Mouse (Mus musculus): Measurements from ENCODE around the gene Olfr1065. TPM values are rescaled to one million over a fixed set of nuclear protein-coding genes. Genes with fewer than 3 reads are reported as not detected.
"Not testable (repeated sequence)": the region's sequence is repeated elsewhere in the genome, so short reads cannot be mapped to it uniquely, and the experiment has no call there.

Gene Olfr1065
- not detected in 2 replicates for polyA plus RNA-seq (2015; fragmentation: Nextera tagmentation; extraction: Ambion mirVana)

DNA sequence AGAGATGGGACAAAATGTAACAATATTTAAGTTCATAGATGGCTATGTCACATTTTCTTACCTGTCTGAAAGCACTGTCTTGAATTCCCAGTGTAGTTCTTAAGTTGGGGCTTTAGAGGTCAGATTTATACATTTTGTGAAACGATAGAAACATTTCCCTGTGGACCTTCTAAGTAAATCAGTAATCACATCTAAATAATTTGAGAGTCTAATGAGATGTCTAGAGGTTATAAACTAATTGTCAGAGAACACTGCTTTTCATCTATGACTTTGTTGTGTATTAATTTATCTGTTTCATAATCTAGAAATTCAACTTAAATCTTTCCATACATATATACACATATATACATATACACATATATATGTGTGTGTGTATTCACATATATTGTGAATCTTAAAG is at the start of gene Olfr1065:
Gene Olfr1065, minus strand, starts transcription at position 101 of the 400 bp plus-strand sequence.
- H3K27me3 ChIP-seq; H3K36me3 ChIP-seq; H3K9me3 ChIP-seq; ATAC-seq (ENCODE audit: insufficient number of reproducible peaks, low FRiP score, low TSS enrichment, low read depth); H3K4me1 ChIP-seq; H3K4me3 ChIP-seq; H3K27ac ChIP-seq; H3K9ac ChIP-seq; H3K4me2 ChIP-seq: not testable (repeated sequence)
- 82% methylated on average over 1 of the region's 1 CpGs for WGBS

DNA sequence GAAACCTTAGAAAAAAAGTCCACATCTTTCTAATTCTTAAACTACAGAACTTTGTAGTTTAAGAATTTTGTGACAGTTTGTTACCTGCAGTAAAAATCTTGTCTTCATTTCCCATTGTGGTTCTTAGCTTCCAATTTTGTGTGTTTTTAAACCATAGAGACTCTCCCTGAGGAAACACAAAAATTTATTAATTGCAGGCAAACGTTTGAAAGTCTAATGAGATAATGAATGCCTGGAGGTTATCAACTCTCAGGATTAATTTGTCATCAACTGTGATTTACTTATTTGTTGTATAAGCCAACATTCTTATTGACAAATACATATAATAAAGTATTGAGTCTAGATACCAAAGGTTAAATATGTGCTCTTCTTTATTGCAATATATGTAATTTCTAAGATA is 36.9 kb upstream of the Olfr1065 start, which contains the start of gene Olfr228:
Gene Olfr228, minus strand, starts transcription at position 101 of the 400 bp plus-strand sequence.
- H3K4me1 ChIP-seq, result no peaks in the 10 kb centered on the region
- H3K9ac ChIP-seq, result no peak within 1 kb of the TSS
- no peak for ATAC-seq (ENCODE audit: insufficient number of reproducible peaks, low FRiP score, low TSS enrichment, low read depth)
- H3K9me3 ChIP-seq, result no peaks in the 10 kb centered on the region
- no peak within 1 kb of the TSS for H3K27ac ChIP-seq
- 22% methylated on average over 1 of the region's 1 CpGs for WGBS
- H3K36me3 ChIP-seq, result no peaks in the 10 kb centered on the region
- no peak within 1 kb of the TSS for H3K4me2 ChIP-seq
- no peaks in the 10 kb centered on the region for H3K27me3 ChIP-seq
- no peak within 1 kb of the TSS for H3K4me3 ChIP-seq

DNA sequence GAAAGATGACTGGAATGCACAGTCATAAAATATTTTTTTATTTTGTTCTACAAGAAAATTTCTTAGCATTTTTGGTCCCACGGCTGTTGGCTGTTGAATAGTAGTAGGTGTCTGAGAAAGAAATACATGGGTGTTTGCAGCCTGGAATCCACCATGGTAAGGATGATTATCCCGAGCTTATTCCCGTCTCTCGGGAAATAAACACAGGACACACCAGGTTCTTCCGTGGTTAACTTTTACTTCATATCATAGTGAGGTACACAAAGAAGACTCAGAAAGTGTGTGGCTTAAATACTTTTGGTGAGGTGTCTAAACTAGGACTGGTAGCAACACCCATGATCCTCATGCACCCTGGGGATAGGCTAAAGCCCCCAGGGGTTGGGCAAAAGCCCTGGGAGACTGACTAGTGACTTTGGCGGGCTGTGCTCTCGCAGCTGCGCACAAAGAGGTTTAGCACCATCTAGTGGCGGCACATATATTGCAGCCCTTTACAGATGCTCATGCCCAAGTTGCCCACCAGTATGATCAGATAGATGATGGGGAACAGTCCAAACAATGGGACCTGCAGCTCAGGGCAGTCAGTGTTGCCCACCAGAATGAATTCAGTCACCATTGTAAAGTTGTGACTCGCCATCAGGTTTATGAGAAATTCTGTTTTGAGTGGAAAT is 14.2 kb upstream of the Olfr1065 start:
- Histone ChIP-seq H3K9me3 (no peaks in the 10 kb centered on the region), H3K27ac (no peak overlapping the region), H3K4me2 (no peak overlapping the region), H3K4me3 (no peak overlapping the region), H3K36me3 (no peaks in the 10 kb centered on the region), H3K4me1 (no peaks in the 10 kb centered on the region), H3K27me3 (no peaks in the 10 kb centered on the region), H3K9ac (no peak overlapping the region)
- 32% methylated on average over 10 of the region's 10 CpGs for WGBS
- ATAC-seq (ENCODE audit: insufficient number of reproducible peaks, low FRiP score, low TSS enrichment, low read depth), result no peak

DNA sequence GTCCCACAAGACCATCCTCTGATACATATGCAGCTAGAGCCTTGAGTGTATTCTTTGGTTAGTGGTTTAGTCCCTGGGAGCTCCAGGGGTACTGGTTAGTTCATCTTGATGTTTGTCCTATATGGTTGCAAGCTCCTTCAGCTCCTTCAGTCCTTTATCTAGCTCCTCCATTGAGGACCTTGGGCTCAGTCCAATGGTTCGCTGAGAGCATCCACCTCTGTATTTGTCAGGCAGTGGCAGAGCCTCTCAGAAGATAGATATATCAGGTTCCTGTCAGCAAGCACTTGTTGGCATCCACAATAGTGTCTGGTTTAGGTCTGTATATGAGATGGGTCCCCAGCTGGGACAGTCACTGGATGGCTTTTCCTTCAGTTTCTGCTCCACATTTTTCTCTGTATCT is 10.0 kb upstream of the Olfr1065 start:
- Histone ChIP-seq H3K27ac (no peak overlapping the region), H3K36me3 (no peaks in the 10 kb centered on the region), H3K9ac (no peak overlapping the region), H3K4me1 (no peaks in the 10 kb centered on the region), H3K4me3 (no peak overlapping the region), H3K9me3 (no peaks in the 10 kb centered on the region), H3K27me3 (no peaks in the 10 kb centered on the region), H3K4me2 (no peak overlapping the region)
- 85% methylated on average over 1 of the region's 1 CpGs for WGBS
- no peak for ATAC-seq (ENCODE audit: insufficient number of reproducible peaks, low FRiP score, low TSS enrichment, low read depth)

DNA sequence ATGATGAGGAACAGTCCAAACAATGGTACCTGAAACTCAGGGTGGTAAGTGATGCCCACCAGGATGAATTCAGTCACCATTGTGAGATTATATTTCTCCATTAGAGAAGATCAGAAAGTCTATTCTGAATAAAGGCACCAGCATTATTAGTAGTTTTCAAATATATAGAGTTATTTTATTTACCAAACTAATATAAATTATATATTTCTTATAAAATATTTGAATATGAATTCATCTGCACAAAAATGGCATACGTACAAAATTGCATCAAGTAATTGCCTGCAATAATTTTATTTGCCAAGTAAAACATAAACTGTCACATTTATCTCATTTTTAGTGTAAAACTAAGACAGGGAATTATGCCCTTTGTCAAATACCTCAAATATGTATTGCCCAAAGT is 5.8 kb upstream of the Olfr1065 start, which contains the start of gene Olfr1066:
Gene Olfr1066, minus strand, starts transcription at position 101 of the 400 bp plus-strand sequence.
- 78% methylated on average over 1 of the region's 1 CpGs for WGBS
- ATAC-seq (ENCODE audit: insufficient number of reproducible peaks, low FRiP score, low TSS enrichment, low read depth), result no peak
- Histone ChIP-seq H3K27ac (no peak within 1 kb of the TSS), H3K4me1 (no peaks in the 10 kb centered on the region), H3K27me3 (no peaks in the 10 kb centered on the region), H3K36me3 (no peaks in the 10 kb centered on the region), H3K4me2 (no peak within 1 kb of the TSS), H3K9ac (no peak within 1 kb of the TSS), H3K9me3 (no peaks in the 10 kb centered on the region), H3K4me3 (no peak within 1 kb of the TSS)

DNA sequence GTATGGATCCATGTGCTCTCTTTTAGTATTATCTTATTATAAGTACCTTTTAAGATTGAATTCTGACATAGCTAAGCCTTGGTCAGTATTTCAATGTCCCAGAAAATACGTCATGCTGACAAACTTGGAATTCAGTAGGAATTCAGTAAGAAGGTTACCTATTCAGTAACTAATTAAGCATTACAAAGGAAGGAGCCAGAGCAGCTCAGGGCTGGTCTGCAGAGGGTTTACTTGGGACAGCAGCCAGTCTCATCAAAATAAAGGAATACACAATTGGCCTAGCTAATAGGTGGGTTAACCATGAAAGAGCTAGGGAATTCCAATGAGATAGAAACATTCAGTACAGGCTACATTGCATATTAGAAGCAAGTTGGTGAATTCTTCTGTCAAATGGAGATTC is 8.3 kb downstream of the Olfr1065 start:
- not testable (repeated sequence) for H3K9me3 ChIP-seq
- WGBS, result 70% methylated on average over 1 of the region's 1 CpGs

DNA sequence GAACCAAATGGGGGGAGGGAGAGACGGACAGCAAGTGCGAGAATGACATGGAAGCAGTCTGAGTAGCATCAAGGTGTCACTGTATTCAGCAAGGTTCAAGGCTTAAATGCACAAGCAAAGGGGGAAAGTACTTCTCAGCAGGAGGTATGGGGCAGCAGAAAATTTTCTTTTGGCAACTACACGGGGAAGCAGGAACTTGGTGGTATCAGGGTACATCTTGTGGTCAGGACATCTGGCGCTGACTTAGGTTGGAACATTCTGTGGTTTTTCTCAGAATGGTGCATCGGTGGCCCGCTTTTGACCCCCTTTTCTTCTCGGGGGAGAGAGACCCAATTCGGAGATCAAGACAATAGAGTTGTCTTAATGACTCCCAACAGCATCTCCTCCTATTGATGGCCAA is 21.9 kb downstream of the Olfr1065 start:
- not testable (repeated sequence) for H3K36me3 ChIP-seq; ATAC-seq (ENCODE audit: insufficient number of reproducible peaks, low FRiP score, low TSS enrichment, low read depth); H3K27ac ChIP-seq; H3K4me3 ChIP-seq; H3K9ac ChIP-seq; H3K4me1 ChIP-seq; H3K9me3 ChIP-seq; H3K4me2 ChIP-seq; H3K27me3 ChIP-seq
- WGBS, result 89% methylated on average over 8 of the region's 8 CpGs

More for the DNA sequence above, 8.3 kb downstream of the Olfr1065 start:
- H3K4me2 ChIP-seq; H3K36me3 ChIP-seq; ATAC-seq (ENCODE audit: insufficient number of reproducible peaks, low FRiP score, low TSS enrichment, low read depth); H3K4me3 ChIP-seq; H3K27ac ChIP-seq; H3K27me3 ChIP-seq; H3K9ac ChIP-seq; H3K4me1 ChIP-seq: not testable (repeated sequence)

DNA sequence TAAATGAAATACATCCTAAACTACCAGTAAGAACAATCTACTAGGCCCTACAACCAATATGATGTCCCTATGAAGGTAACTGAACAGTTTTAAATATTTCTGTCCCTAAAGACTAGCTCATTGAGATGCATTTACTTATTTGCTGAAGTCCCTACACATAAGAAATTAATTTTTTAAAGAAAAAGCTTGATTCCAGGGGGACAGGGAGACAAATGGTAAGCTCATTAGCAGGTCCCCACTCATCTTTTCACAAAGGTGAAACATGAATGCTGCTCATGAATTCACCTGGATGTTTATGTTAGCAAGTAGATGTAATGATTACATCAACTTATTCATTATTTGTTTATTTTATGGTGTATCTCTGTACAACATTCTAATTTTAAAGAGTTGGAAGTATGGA is 23.7 kb downstream of the Olfr1065 start, which contains the start of gene Olfr1062:
Gene Olfr1062, minus strand, starts transcription at position 101 of the 400 bp plus-strand sequence.
- not testable (repeated sequence) for H3K4me1 ChIP-seq; H3K36me3 ChIP-seq; H3K27ac ChIP-seq; H3K27me3 ChIP-seq; ATAC-seq (ENCODE audit: insufficient number of reproducible peaks, low FRiP score, low TSS enrichment, low read depth); H3K4me3 ChIP-seq; H3K9ac ChIP-seq; H3K9me3 ChIP-seq; H3K4me2 ChIP-seq

DNA sequence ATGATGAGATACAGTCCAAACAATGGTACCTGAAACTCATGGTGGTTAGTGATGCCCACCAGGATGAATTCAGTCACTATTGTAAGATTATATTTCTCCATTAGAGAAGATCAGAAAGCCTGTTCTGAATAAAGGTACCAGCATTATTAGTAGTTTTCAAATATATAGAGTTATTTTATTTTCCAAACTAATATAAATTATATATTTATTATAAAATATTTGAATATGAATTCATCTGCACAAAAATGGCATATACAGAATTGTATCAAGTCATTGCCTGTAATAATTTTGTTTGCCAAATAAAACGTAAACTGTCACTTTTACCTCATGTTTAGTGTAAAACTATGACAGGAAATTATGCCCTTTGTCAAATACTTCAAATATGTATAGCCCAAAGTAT is 36.4 kb downstream of the Olfr1065 start, which contains the start of gene Olfr1061:
Gene Olfr1061, minus strand, starts transcription at position 101 of the 400 bp plus-strand sequence.
- no peak within 1 kb of the TSS for H3K4me2 ChIP-seq
- H3K4me1 ChIP-seq, result no peaks in the 10 kb centered on the region
- no peaks in the 10 kb centered on the region for H3K27me3 ChIP-seq
- H3K4me3 ChIP-seq, result no peak within 1 kb of the TSS
- no peak within 1 kb of the TSS for H3K27ac ChIP-seq
- 76% methylated on average over 1 of the region's 1 CpGs for WGBS
- no peaks in the 10 kb centered on the region for H3K36me3 ChIP-seq
- ATAC-seq (ENCODE audit: insufficient number of reproducible peaks, low FRiP score, low TSS enrichment, low read depth), result no peak
- H3K9ac ChIP-seq, result no peak within 1 kb of the TSS
- H3K9me3 ChIP-seq, result no peaks in the 10 kb centered on the region

DNA sequence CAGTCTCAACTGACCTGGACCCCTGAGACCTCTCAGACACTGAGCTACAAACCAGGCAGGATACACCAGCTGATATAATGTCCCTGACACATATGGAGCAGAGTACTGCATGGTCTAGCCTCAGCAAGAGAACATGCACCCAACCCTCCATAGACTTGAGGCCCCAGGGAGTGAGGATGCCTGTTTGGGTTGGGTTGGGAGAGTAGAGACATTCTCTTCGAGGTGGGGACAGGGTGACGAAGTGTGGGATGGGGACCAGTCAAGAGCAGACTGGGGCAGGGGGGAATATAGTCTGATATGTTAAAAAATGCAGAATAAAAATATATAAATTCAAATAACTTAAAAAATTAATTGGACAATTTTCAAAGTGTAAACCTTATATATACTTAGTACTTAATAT is 55.3 kb downstream of the Olfr1065 start:
- Histone ChIP-seq H3K4me3 (no peak overlapping the region), H3K36me3 (no peaks in the 10 kb centered on the region), H3K9ac (no peak overlapping the region), H3K27ac (no peak overlapping the region), H3K9me3 (no peaks in the 10 kb centered on the region), H3K27me3 (no peaks in the 10 kb centered on the region), H3K4me1 (no peaks in the 10 kb centered on the region), H3K4me2 (no peak overlapping the region)
- no peak for ATAC-seq (ENCODE audit: insufficient number of reproducible peaks, low FRiP score, low TSS enrichment, low read depth)
- 75% methylated on average over 2 of the region's 2 CpGs for WGBS

Measured in limb, embryonic 15.5 days (tissue).